Mouse (Mus musculus): Measurements from ENCODE around the gene D430041D05Rik. TPM values are rescaled to one million over a fixed set of nuclear protein-coding genes. Genes with fewer than 3 reads are reported as not detected.
"Not testable (repeated sequence)": the region's sequence is repeated elsewhere in the genome, so short reads cannot be mapped to it uniquely, and the experiment has no call there.

D430041D05Rik gene
- total RNA-seq, 2 experiments from 2014 or later = 30.1 to 32.8 TPM

DNA sequence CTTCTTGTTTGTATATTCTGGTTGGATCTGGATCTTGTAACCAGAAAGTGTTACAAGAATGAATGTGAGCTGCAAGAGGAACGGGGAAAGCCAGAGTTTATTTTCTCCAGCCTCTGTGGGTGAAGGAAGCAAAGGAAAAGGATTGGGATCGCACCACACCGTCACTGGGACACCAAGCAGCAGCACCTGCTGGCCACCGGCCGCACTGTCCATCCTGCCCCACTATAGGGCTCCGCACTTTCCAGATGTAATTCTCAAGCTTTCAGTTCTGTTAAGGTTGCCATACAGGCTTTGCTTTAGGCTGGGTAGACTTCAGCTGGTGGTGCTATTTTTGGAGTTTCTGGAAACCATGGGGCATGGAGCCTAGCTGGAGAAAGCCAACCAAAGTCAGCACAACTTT lies 290.5 kb downstream of the D430041D05Rik start:
- no peak for DNase-seq

DNA sequence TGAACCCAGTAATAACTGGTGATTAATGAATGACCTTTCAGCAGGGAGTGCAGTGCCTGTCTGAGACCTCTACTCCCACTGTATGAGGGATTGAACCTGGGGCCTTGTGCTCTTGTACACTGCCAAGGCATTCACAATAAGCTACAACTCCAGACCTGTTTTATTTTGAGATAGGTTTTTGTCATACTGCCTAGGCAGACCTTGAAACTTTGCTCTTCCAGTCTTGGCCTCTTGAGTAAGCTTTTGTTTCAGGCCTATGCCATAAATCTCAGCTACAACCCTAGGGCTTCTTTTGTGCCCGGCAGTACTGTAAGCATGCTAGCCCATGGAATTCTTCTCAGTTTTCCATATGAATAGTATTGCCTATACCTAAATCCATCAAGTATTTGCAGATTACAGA lies 291.7 kb downstream of the D430041D05Rik start:
- no peak for DNase-seq

DNA sequence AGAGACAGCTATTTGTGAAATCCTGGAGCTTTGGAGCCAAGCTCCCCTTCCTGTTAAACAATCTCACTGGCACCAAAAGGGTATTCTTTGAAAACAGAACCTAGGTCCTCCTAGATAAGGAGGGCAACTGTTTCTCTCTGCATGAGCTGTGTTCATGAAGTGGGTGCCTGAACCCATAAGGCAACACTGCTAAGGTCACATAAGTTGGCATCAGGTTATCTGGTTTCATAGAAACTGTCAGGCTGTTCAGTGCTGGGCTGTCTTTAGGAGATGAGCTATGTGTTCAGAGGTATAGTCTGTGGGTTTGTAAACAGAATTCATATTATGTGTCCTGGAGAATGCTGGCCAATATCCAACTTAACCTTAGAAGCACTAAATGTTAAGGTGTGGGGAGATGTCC lies 293.6 kb downstream of the D430041D05Rik start:
- not testable (repeated sequence) for DNase-seq

DNA sequence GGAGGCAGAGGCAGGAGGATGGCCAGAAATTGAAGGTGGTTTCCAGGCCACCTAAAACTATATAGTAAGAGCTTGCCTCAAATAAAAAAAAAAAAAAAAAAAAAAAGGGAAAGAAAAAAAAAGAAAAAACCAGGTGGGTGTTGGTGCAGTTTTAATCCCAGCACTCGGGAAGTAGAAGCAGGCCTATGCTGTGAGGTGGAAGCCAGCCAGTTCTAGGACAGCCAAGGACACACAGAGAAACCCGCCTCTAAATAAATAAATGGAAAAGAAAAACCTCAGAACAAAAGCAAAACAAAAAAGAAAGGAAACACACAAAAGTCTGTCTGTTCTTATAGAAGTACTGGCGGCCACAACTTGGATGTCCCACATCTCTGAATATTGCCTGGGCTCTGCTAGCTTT lies 295.9 kb downstream of the D430041D05Rik start:
- DNase-seq = peak; percentile 47 to 62

DNA sequence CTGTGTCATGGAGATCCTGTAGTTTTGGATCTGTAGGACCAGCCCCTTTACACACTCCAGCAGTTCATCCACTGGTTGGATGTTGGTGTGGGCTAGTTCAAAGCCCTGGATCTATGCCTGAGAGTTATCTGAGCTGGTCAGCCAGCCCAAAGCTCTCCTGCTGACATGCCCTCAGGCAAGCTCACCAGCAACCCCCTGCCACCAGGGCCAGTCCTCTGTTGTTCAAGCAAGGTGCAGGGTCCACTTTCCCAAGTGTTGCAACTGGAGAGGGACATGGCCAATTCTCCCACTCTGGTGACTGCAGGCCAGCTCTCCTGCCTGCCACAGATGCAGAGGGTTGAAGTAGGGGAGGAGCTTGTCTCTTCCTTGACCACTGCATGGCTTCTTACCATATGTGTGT lies 297.2 kb downstream of the D430041D05Rik start:
- not testable (repeated sequence) for DNase-seq

DNA sequence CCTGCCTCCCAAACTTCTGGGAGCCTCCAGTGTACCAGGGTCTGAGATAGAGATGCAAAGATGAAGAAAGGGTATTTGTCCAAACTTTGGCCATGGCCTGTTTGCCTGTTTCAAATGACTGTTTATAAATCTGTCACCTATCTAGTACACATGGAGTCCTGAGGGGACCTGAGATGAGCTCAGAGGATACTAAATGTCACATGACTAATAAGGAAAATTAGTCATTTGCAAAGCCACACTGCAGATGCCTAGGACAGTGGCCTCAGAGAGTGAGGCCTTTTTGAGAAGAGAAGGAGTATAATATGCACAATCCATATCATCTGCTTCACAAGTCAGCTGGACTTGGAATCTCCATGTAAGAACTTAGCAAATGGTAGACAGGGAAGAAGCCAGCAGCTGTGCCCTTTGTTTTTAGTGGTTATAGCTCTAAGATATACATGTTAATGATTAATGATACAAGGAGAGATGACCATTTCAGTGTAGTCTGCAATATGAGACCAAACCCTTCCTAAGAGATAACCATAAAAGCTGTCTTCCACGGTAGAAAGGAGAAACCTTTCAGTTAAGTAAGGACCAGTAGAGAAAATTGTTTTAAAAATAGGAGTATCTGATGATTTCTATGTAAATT lies 299.5 kb downstream of the D430041D05Rik start:
- DNase-seq = not testable (repeated sequence)

DNA sequence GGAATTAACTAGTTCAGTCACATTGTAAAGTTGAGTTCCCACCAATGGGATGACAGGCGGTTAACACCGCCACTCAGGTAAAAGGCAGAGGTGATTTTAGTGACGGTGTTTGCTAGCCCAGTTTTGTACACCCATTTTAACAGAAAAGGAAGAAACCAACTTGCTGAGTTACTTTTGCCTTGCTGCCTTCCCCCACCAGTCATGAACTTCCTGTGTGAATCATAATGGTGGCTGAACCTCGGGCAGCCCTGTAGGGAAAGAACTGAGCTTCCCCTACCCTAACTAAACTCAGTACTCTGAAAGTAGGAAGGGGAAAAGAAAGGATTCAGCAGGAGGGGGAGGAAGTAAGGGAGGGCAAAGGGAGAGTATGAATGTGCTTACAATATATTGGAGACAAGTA lies 300.8 kb downstream of the D430041D05Rik start:
- DNase-seq = no peak

DNA sequence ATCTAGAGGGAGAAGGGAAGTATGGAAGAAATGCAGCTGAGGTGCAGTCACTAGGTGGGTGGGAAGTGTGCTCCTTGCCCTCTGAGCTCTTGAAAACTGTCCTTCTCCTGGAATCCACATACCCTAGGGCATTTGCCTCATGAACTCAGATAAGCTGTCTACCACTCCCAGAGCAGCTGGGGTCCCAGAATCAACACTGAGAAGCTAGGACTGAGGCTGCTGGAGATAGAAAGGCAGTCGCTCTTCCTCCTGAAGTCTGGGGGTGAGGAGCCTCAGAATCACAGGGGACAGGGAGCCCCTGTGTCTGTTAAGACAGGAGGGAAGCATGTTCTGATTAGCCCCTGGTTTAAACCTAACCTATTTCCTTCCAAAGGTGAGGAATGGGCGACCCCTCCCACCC lies 301.3 kb downstream of the D430041D05Rik start:
- no peak for DNase-seq

DNA sequence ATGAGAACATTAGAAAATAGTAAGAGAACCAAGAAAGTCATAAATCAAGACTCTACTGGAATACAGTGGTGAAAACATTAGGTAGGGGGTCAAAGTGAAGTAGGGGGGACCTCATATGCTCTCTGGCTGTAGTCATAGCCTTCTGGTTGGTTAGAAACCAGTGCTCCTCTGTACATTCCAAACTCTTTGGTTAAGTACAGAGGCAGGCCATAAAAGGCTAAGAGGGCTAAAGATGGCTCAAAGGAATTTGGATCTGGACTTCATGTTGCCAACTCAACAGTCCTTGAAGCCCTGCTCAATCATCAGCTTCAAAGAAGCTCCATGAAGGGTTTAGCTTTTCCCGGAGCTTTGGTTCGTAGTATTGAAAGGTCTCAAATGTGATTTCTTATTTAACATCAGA lies 301.8 kb downstream of the D430041D05Rik start:
- not testable (repeated sequence) for DNase-seq

DNA sequence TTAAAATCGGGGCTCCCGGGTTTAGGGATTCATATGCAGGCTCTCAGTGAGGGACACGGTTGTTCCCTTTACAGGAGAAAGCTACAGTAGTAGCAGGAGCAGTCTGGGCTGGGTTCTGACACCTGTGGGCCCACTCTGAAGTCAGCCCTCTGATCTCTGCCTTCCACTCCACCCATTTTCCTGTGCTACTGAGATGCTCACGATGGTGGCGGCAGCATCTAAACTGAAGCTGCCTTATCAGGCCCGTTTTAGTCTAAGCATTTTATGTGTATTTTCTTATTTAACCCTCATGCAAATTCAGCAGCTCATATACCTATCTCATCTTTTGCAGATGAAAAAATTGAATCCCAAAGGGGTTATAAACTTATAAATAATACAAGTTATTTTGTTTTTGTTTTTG lies 306.0 kb downstream of the D430041D05Rik start:
- no peak for DNase-seq

DNA sequence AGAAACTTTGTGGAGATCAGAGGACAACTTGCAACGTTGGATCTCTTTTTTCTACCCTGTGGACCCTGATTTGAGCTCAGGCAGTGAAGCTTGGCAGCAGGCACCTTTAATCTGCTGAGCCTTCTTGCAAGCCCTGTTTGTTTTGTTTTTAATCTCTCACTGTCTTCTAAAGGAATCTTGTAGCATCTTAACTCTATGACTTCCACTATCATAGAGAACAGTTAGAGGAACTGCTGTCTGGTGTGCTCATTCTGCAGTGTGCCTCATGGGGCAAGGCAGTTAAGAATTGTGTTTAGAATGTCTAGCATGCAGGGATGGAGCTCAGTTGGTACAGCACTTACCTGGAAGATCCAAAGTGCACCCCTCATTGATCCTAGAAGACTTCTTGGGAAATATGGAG lies 310.9 kb downstream of the D430041D05Rik start:
- no peak for DNase-seq

DNA sequence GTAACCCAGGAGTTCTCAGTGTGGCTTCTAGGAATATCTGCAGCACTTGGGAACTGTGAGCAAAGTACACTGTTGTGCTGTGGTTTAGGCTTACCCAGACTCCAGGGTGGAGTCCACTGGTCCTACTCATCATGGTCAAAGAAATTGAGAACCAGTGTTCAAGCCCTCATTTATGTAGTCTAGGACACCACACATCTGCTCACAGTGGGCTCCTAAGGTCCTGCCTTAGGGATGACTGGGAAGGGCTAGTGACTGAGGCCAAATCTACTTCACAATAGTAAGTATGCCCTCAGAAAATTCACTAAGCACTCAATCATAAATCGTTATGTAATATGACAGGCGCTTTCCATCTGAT lies 311.6 kb downstream of the D430041D05Rik start:
- no peak for DNase-seq

DNA sequence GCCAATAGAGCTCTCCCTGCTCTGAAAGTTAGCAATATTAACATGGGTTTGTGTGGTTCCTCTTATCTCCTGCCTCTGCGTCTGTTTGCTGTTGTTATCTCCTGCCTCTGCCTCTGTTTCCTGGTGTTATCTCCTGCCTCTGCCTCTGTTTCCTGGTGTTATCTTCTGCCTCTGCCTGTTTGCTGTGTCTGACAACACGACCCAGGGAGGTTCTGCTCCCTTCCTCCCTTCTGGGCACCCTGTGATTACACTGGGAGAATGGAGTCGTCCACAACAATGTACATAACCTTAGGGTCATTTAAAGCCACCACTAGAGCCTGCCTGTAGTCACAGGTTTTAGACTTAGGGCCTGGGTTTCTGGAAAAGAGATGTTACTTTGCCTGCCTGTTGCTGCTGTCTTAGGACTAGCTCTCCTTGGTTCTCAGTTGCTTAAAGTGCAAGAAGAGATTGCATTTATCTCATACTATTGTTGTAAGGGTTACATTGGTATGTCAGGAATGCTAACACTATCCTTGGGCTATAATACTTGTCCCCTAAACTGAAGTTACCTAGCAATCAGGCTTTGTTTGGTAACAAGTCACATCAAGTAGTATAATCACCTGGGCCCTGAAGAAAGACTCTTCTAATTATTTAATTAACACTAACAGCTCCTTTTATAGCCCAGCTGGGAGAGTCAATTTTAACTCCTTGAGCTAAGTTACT lies 312.1 kb downstream of the D430041D05Rik start:
- no peak for DNase-seq

DNA sequence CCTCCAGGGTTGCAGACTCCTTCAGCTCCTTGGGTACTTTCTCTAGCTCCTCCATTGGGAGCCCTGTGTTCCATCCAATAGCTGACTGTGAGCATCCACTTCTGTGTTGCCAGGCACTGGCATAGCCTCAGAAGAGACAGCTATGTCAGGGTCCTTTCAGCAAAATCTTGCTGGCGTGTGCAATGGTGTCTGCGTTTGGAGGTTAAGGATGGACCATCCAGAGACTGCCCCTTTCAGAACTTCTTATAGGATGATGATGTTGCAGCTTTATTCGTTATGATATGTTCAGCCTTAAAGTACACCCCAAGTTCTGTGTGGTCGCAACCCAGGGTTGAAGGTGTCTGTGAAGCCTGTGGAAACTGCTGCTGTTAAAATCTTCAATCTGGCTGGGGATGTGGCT lies 313.4 kb downstream of the D430041D05Rik start:
- DNase-seq = not testable (repeated sequence)

DNA sequence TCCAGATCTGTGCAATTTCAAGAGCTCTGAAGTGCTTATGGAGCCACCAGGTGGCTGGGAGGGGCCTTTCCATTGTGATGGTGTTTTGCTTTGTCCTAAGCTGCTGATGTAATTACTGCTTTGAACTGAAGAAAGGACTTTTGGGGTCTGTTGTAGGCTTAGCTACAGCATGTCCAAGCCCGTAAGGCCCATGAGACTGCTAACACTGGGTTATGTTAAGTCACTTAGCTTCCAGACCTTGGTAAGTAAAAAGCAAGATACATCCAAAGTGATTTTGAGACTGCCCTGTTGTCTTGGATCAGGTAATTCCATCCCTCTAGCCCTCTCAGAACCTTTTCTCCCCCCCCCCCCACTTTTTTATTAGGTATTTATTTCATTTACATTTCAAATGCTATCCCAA lies 314.0 kb downstream of the D430041D05Rik start:
- not testable (repeated sequence) for DNase-seq

DNA sequence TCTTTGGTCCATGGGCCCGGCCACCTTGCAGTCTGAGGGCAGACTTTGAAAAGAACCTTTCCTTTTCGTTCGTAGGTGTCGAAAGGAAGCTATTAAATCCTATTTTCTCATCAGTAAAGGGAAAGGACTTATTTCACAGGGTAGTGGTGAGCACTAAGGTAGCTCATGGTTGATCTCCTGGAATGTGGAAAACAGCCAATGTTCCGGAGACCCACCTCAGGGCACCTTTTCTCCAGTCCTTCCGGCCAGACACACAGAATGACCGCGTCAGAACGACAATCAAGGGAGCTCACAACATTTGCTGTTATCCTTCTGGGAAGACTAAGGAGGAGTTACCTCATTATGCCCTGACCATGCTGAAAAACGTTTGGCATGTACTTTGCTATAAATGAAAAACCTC lies 314.6 kb downstream of the D430041D05Rik start:
- DNase-seq = no peak

DNA sequence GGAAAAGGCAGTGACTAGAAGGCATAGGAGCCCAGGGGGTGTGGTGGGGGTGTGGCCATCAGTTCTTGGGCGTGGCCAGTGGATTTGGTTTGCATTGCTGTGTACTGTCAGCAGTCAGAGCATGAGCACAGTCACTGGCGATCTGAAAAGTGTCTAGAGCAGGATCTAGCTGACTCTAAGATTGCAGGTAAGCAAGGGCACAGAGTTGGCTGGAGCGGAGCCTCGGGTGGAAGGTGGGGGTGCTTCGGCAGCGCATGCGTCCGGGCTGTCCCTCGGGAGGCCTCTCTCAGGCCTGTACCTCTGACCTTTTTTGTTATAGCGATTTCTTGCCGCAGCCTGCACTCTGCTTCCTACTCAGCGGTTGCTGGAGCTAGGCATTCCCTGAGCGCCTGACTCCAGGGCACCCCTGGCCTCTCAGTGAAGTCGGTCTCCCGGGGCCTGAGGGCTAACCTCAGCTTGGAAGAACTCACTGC lies 315.0 kb downstream of the D430041D05Rik start, which contains the start of gene Cd59a:
Gene Cd59a (plus strand): TSS at position 61 of the 473 bp plus-strand sequence.
- peak; percentile 90 to 94 for DNase-seq

DNA sequence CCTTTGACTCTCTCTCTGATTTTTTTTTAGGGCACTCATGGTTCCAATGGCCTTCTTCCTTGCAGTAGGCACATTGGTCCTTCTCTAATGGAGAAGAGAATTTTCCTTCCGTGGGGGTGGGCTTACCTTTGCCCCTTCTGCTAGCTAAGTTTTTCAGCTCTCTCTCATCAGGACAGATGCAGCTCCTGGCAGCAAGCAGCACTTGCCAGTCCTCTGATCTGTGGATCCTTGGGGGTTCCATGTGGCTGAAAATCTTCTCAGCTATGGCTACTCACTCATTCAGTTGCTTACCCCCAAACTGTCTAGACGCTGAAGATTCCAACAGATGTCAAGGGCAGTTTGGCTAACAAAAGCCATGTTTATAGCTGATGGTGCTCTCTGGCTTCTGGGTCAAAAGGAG lies 317.5 kb downstream of the D430041D05Rik start:
- no peak for DNase-seq

Small RNAs within 50 kb of the gene (microRNA-seq; reads per million reads assigned to microRNA genes)
- gene Mir1902 = not detected

Other genes starting within 250 kb of the D430041D05Rik start
- 100 to 1,000 TPM; 128 to 148 TPM for gene Hipk3, start 83.4 kb upstream of the D430041D05Rik start, total RNA-seq (2021)
- gene Cstf3, start 179.5 kb upstream of the D430041D05Rik start, total RNA-seq (2021) = 10 to 100 TPM; 32.6 to 33.0 TPM

All from adrenal gland, postnatal 36 days (tissue).